Mouse (Mus musculus) mouse embryonic stem cell (cell line): ENCODE results near the gene Tacc3.

ENCODE experiments used
- in situ Hi-C, 2 experiments: fragments of 300-500 bp; cut with MboI; formaldehyde crosslinking; loops; 1 replicate in 1 of 2; 3 replicates in 1 of 2; pipeline ENCODE4 v1.14.3; 2019 to 2020; ENCODE audit warnings: low sequenced_read_pairs in 2 of 2, low pct_unique_long_range_greater_than_20kb in 1 of 2, mixed read lengths in 1 of 2; ENCODE audit not compliant: unreplicated experiment in 1 of 2

The Tacc3 gene

GRCm38 (mm10) chr5:33688278-33689220 is 30.6 kb downstream of the Tacc3 start:
- in situ Hi-C loops = no loop called here

- in situ Hi-C loops = no loop called here
Measured at GRCm38 (mm10) chr5:33689221-33689844, 31.4 kb downstream of the Tacc3 start.

- in situ Hi-C loops = no loop called here
Measured at GRCm38 (mm10) chr5:33689852-33690645, 32.1 kb downstream of the Tacc3 start.

- in situ Hi-C loops = no loop called here
Measured at GRCm38 (mm10) chr5:33692393-33692792, 34.5 kb downstream of the Tacc3 start.

DNA sequence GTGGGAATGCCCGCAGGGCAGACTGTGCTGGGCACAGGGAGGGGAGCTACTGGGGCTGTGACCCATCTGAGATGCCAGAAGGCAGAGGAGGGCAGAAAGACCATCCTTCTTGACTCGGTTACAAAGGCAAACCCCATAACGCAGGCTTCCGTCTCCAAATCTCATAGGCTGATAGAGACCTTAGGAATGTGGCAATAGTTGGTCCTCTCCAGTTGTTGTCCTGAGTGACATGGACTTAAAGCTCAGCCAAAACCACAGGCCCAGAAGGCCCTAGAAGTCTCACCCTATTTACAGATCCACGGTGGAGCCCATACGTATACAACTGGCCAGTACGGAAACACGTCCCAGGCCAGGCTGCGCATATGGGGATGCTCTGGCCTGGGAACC is 36.5 kb downstream of the Tacc3 start:
- in situ Hi-C loops = no loop called here

DNA sequence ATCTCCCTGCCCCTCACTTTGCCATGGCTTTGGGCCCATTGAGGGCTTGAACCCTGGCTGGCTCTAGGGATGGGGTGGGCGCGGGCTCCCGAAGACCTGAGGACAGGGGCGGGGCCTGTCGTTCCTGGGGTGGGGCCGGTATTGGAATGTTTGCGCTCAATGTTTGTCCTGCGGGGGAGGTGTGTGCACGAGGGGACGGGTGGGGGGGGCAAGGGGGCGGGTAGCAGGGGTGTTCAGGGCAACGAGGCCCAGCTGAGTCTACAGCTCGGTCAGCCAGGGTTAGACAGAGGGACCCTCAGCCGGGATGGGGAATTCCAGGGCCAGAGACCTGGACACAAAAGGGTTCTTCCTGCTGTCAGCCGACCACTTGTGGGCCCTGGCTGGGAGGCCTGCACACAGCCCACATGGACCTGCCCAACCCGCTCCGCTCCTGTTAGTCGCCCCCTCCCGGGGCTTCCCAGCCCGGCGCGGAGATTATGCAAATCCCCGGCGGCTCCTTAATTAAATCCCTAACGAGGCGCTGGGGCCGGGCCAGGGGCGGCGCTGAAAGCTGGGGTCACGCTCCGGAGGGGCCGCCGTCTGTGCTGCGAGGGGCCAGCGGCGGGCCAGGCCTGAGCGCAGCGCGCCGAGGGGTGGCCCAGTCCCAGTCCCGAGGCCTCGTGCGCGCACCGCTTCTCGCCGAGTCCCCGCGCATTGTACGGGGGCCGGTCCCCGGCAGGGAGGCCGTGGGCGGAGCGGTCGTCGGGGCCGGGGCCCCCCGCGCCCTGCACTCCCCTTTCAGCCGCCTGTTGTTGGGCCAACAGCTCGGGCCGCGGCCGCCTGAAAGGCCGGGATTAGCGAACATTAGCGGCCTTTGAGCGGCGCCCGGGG is 37.2 kb downstream of the Tacc3 start:
- in situ Hi-C loops = no loop called here

DNA sequence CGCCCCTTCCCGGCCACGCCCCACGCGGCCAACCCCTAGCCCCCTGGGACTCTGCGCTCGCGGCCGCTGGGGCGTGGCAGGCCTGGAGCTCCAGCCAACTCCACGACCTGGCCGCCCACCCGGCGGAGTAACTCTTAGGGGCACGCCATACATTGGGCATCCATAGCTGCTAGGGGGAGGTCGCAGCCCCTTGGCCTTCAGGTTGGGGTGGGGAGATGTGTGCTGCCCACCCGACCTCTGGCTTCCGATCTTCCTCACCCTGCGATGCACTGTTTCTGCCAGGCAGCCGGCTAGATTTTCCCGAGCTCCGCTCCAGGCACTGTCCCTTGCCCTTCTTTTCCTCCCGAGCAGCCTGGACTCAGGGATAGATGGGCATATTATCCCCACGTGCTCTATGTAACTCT is 37.8 kb downstream of the Tacc3 start:
- in situ Hi-C loops = no loop called here

DNA sequence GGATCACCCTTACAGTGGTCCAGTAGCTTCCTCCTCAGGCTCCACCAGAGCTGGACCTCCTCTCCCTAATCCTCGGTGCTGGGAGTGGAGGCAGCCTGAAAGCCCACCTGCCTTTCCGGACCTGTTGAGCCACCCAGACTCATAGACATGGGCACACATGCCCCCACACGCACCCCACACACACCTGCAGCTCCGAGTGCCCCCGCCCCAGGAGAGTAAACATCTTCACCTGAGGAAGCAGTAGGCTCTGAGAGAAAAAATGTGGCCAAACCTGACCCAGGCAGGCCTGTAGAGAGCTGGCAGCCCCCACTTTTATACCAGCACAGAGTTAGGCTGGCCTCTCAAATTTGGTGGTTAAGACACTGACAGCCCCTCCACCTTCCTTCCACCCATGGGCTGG is 38.5 kb downstream of the Tacc3 start:
- in situ Hi-C loops = no loop called here

DNA sequence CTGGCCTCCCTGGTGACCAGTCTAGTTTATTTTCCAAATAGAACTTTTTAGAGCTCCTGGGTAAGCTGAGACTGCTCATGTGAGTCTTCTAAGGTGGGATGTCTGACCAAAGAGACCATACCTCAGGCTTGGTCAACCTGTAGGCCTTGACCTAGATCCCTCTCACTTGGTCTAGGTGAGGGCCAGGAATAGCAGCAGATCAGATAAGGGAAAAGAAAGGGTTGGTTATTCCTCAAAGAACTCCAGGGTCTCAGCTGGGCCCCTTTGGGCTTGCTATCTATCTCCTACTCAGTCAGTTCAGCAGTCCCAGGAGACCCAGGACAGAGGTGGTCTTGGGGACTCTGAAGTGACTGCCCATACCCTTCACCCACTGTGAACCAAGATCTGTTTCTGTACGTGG is 39.6 kb downstream of the Tacc3 start:
- in situ Hi-C loops = no loop called here

DNA sequence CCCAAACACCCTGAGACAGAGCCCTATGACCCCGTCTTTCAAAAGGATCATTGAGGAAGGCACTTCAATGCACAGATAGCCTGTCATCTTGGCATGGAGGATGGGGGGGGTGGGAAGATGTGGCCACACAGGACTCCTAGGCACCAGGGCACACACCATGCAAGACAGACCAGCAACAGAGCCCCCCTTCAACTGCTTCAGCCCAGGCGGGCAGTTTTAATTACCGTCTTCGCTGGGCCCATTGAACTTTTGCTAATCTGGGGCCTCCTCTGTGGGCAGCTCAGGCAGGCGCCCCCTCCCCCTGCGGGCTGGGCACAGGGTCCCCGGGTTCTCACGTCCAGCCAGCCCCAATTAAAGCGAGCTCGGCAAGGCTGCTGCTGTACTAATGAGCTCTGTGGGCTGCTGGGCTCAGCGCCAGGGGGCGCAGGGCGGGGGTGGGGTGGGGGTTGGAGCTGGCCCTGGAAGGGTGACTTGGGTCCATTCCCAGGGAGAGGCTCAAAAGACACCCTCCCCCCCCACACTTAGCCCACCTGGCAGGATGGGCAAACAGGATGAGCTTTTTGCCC is 40.1 kb downstream of the Tacc3 start:
- in situ Hi-C loops = no loop called here

GRCm38 (mm10) chr5:33698669-33699068 is 40.7 kb downstream of the Tacc3 start:
- in situ Hi-C loops = no loop called here

GRCm38 (mm10) chr5:33700010-33700409 is 42.1 kb downstream of the Tacc3 start:
- in situ Hi-C loops = loop anchor here in 1 of 2 experiments (25.0 kb wide), 1 partner anchor 1687 kb away; the partner anchor contains the start of gene Hmx1

GRCm38 (mm10) chr5:33701832-33702231 is 43.9 kb downstream of the Tacc3 start:
- in situ Hi-C loops = loop anchor here in 1 of 2 experiments (25.0 kb wide), 1 partner anchor 1685 kb away; the partner anchor contains the start of gene Hmx1

DNA sequence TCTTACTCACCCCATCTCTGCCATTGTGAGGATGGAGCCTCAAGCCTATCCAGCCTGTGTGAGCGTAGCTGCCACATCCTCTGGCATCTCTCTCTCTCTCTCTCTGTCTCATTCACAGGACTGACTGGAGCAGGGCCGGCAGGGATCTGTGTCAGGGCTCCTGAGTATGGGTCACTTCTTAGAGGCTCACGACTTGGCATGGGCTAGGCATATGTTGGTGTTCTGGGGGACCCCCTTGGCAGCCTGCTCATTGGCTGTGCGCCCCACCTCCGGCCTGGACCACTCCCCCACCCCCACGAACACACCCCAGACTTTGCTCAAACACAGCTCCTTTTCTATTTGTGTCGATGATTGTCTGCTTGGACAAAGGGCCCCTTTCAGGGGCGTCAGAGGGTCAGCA is 46.1 kb downstream of the Tacc3 start:
- in situ Hi-C loops = loop anchor here in 1 of 2 experiments (25.0 kb wide), 1 partner anchor 1683 kb away; the partner anchor contains the start of gene Hmx1

GRCm38 (mm10) chr5:33704945-33705611 is 47.1 kb downstream of the Tacc3 start:
- in situ Hi-C loops = loop anchor here in 1 of 2 experiments (25.0 kb wide), 1 partner anchor 1682 kb away; the partner anchor contains the start of gene Hmx1

DNA sequence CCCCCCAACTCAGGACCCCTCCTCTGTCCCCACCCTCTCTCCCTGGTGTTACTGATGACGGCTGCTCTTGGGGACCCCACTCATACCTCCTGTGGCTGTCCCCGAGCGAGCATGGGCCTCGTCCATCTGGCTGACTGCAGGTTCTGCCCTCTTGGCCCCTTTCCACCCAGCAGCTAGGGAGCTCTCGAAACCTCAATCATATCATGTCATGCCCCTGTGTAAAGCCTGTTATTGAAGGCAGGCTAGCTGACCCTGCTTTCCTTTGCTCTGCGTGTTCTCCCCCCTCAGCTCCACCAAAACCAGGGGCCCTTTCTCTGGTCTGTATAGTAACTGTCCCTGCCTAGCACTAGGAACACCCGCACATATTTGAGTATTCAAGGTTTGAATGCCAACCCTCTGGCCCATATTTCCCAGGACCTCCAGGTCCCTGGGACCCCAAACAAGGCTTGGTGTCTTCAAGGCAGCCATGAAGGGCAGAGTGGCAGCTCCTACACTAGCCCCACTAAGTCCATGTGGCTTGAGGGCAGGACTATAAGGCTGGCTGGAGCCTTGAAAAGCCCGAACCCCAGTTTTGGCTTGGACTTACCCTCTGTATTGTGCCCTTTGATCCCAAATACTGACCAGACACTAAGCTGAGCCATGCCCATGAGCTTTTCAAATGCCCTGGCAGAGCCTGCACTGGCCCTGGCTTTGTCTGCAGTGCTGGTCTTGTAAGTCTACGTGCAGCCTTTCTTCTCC is 47.9 kb downstream of the Tacc3 start:
- in situ Hi-C loops = loop anchor here in 1 of 2 experiments (25.0 kb wide), 1 partner anchor 1682 kb away; the partner anchor contains the start of gene Hmx1
